Comparison of ENCODE assay signal across 20 mouse cellular contexts in the genomic region with DNA sequence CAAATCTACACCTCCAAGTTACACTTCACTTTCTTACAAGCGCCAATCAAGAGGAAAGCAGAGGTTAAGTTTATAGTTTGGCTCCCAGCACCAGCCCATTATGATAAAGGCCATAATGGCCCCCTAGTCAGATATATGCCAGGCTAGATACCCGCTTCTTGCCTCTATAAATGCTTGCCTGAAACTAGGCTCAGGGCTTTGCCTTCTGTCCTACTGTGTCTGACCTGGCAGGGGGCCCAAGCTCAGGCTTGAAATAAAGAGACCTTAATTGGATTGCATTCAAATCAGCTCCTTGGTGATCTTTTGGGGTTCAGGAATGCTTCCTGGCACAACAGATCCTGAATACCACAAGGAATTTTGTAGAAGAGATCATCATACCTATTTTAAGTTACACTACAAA.
DNase-seq lines count a peak whose midpoint lies in the region; ATAC-seq and TF ChIP-seq lines count a peak whose summit lies in the region.
"Had no signal": no experiment of that assay in that cellular context is flagged by ENCODE, and none has a peak within 500 bp of the region (broad histone marks: within the 10 kb centered on the region; RNA-seq: fewer than 3 reads in every experiment).

No protein-coding gene starts in this region.

- no peak overlapping the region for H3K4me3 ChIP-seq in hindbrain, embryonic 14.5 days (replicated peaks; ENCODE audit: low read length)
- H3K4me3 ChIP-seq in hindbrain, embryonic 16.5 days (ENCODE audit: low read length), result no peak overlapping the region
- H3K4me3 ChIP-seq in midbrain, postnatal 0 days (ENCODE audit: low read depth, low read length), result no peak overlapping the region
- H3K4me3 ChIP-seq in midbrain, embryonic 16.5 days (ENCODE audit: low read depth, low read length), result no peak overlapping the region
- H3K4me3 ChIP-seq: embryonic facial prominence, embryonic 13.5 days; forebrain, embryonic 13.5 days; heart, embryonic 10.5 days; intestine, embryonic 15.5 days had no signal

- no peaks in the 10 kb centered on the region for H3K36me3 ChIP-seq in hindbrain, embryonic 14.5 days (replicated peaks; ENCODE audit: control insufficient read depth, insufficient read depth)
- no peaks in the 10 kb centered on the region for H3K36me3 ChIP-seq in hindbrain, embryonic 16.5 days (ENCODE audit: control insufficient read depth, insufficient read depth, low read length)
- H3K36me3 ChIP-seq in midbrain, postnatal 0 days (ENCODE audit: insufficient read depth, low read length), result no peaks in the 10 kb centered on the region
- no peaks in the 10 kb centered on the region for H3K36me3 ChIP-seq in midbrain, embryonic 16.5 days (ENCODE audit: control insufficient read depth, insufficient read depth, low read length)
- H3K36me3 ChIP-seq: embryonic facial prominence, embryonic 13.5 days; G1E; heart, embryonic 10.5 days; intestine, embryonic 15.5 days had no signal

- H3K4me2 ChIP-seq in hindbrain, embryonic 14.5 days (replicated peaks), result no peak overlapping the region
- H3K4me2 ChIP-seq in hindbrain, embryonic 16.5 days (ENCODE audit: low read length), result no peak overlapping the region
- no peak overlapping the region for H3K4me2 ChIP-seq in midbrain, postnatal 0 days (ENCODE audit: low read depth, low read length, poor library complexity, severe bottlenecking)
- H3K4me2 ChIP-seq in midbrain, embryonic 16.5 days (ENCODE audit: low read length), result no peak overlapping the region
- H3K4me2 ChIP-seq: embryonic facial prominence, embryonic 13.5 days; forebrain, embryonic 13.5 days; intestine, embryonic 15.5 days had no signal

- no peak for TF ChIP-seq CTCF in midbrain, postnatal 0 days (IDR thresholded peaks at IDR 0.05)

- DNase-seq in cerebellum, postnatal 10 days, result peak; percentile 32 to 50
- no peak for DNase-seq in cerebellum, adult 8-10 months
- no peak for DNase-seq in hindbrain, embryonic 14.5 days (ENCODE audit: low spot score)
- peak; percentile 9 for DNase-seq in midbrain, postnatal 0 days (ENCODE audit: low spot score)
- peak; percentile 15 for DNase-seq in Muller cell, postnatal 12 days (ENCODE audit: inconsistent ontology term)
- DNase-seq in lung, adult 18-20 months, result no peak
- DNase-seq: adrenal gland, postnatal 14 days; B cell, adult 2 months; cerebellum, adult 18-20 months; heart, adult 18-20 months; heart, postnatal 10 days; heart, postnatal 4 days had no signal

- H3K9me3 ChIP-seq in hindbrain, embryonic 14.5 days (ENCODE audit: control insufficient read depth, low read length), result no peaks in the 10 kb centered on the region
- H3K9me3 ChIP-seq in hindbrain, embryonic 16.5 days (ENCODE audit: control insufficient read depth, low read length), result no peaks in the 10 kb centered on the region
- no peaks in the 10 kb centered on the region for H3K9me3 ChIP-seq in midbrain, postnatal 0 days (ENCODE audit: low read length)
- H3K9me3 ChIP-seq in midbrain, embryonic 16.5 days (replicated peaks; ENCODE audit: control insufficient read depth, low read length, poor library complexity, severe bottlenecking), result no peaks in the 10 kb centered on the region
- H3K9me3 ChIP-seq: embryonic facial prominence, embryonic 13.5 days; forebrain, embryonic 13.5 days; heart, embryonic 10.5 days; intestine, embryonic 15.5 days had no signal

- H3K9ac ChIP-seq in hindbrain, embryonic 14.5 days, result no peak overlapping the region
- H3K9ac ChIP-seq in hindbrain, embryonic 16.5 days (ENCODE audit: low read depth, low read length), result no peak overlapping the region
- no peak overlapping the region for H3K9ac ChIP-seq in midbrain, postnatal 0 days (replicated peaks; ENCODE audit: low read length, poor library complexity, severe bottlenecking)
- H3K9ac ChIP-seq in midbrain, embryonic 16.5 days (ENCODE audit: low read depth, low read length), result no peak overlapping the region
- H3K9ac ChIP-seq: embryonic facial prominence, embryonic 13.5 days; forebrain, embryonic 13.5 days; intestine, embryonic 15.5 days had no signal

- H3K27ac ChIP-seq in hindbrain, embryonic 14.5 days, result no peak overlapping the region
- H3K27ac ChIP-seq in hindbrain, embryonic 16.5 days (ENCODE audit: low read depth, low read length), result no peak overlapping the region
- H3K27ac ChIP-seq in midbrain, postnatal 0 days (ENCODE audit: low read depth, low read length), result no peak overlapping the region
- no peak overlapping the region for H3K27ac ChIP-seq in midbrain, embryonic 16.5 days (ENCODE audit: low read length)
- H3K27ac ChIP-seq: embryonic facial prominence, embryonic 13.5 days; forebrain, embryonic 13.5 days; heart, embryonic 10.5 days; intestine, embryonic 15.5 days had no signal

- 59% methylated on average over 2 of the region's 2 CpGs for WGBS in hindbrain, embryonic 14.5 days
- 63% methylated on average over 2 of the region's 2 CpGs for whole genome bisulfite sequencing in hindbrain, embryonic 16.5 days
- 61% methylated on average over 2 of the region's 2 CpGs for WGBS in midbrain, postnatal 0 days
- 57% methylated on average over 2 of the region's 2 CpGs for WGBS in midbrain, embryonic 16.5 days

- peak; percentile 64; the same call in 1 of the 2 replicates for ATAC-seq in hindbrain, embryonic 14.5 days (ENCODE audit: low FRiP score)
- ATAC-seq in hindbrain, embryonic 16.5 days, result no peak
- no peak for ATAC-seq in midbrain, postnatal 0 days (ENCODE audit: low FRiP score)
- no peak for ATAC-seq in midbrain, embryonic 16.5 days
- ATAC-seq: CD4-positive, CD25-positive, alpha-beta regulatory T cell, adult 4 months; forebrain, embryonic 13.5 days; intestine, embryonic 15.5 days had no signal

- H3K4me1 ChIP-seq in hindbrain, embryonic 14.5 days (replicated peaks; ENCODE audit: control insufficient read depth, insufficient read depth, low read length), result no peaks in the 10 kb centered on the region
- H3K4me1 ChIP-seq in hindbrain, embryonic 16.5 days (ENCODE audit: control insufficient read depth, insufficient read depth, low read depth, low read length), result no peaks in the 10 kb centered on the region
- H3K4me1 ChIP-seq in midbrain, postnatal 0 days (ENCODE audit: insufficient read depth, low read length), result no peaks in the 10 kb centered on the region
- H3K4me1 ChIP-seq in midbrain, embryonic 16.5 days (ENCODE audit: control insufficient read depth, insufficient read depth, low read length), result no peaks in the 10 kb centered on the region
- H3K4me1 ChIP-seq: embryonic facial prominence, embryonic 13.5 days; heart, embryonic 10.5 days; intestine, embryonic 15.5 days had no signal

- H3K27me3 ChIP-seq in hindbrain, embryonic 14.5 days (ENCODE audit: control insufficient read depth, insufficient read depth, low read length), result no peaks in the 10 kb centered on the region
- H3K27me3 ChIP-seq in hindbrain, embryonic 16.5 days (replicated peaks; ENCODE audit: control insufficient read depth, insufficient read depth, low read length), result no peaks in the 10 kb centered on the region
- H3K27me3 ChIP-seq in midbrain, postnatal 0 days (ENCODE audit: insufficient read depth, low read length), result no peaks in the 10 kb centered on the region
- no peaks in the 10 kb centered on the region for H3K27me3 ChIP-seq in midbrain, embryonic 16.5 days (ENCODE audit: control insufficient read depth, insufficient read depth, low read depth, low read length)
- H3K27me3 ChIP-seq: embryonic facial prominence, embryonic 13.5 days; forebrain, embryonic 13.5 days; intestine, embryonic 15.5 days had no signal

Comparison
In these comparisons a context has a peak if more than half of its experiments do, and no peak if none do; other contexts are left out.
1. DNase-seq: peak in cerebellum, postnatal 10 days (2 of 2), midbrain, postnatal 0 days (single experiment) and Muller cell, postnatal 12 days (single experiment); none in cerebellum, adult 8-10 months (single experiment), hindbrain, embryonic 14.5 days (single experiment) and lung, adult 18-20 months (0 of 2).